Mouse (Mus musculus) lung, embryonic 14.5 days (tissue): ENCODE measurements at regions not wholly inside any gene's neighbourhood (a gene's known extent, or its start where the extent isn't known, plus 50 kb on each side); places are given as distances from the start of the nearest gene placed in this dataset.

Experiments
- ATAC-seq: fragments of 200-750 bp; cut with Nextera tagmentation; 2 replicates; pipeline ENCODE4 v1.8.0; 2017; ENCODE audit warnings: mild to moderate bottlenecking, moderate TSS enrichment, moderate library complexity; ENCODE audit not compliant: insufficient read depth
- DNase-seq: peaks from one replicate; pipeline ENCODE4 v3.0.0-alpha.2; 2015
- H3K27ac ChIP-seq: fragments of 300-500 bp; sonication (generic); 2 replicates; pipeline ENCODE4 v1.5.1; 2014; ENCODE audit warnings: low read depth, mild to moderate bottlenecking, moderate library complexity
- H3K27me3 ChIP-seq: fragments of 300-500 bp; sonication (generic); 2 replicates; pipeline ENCODE4 v1.6.1; 2014; ENCODE audit warnings: low read length, control low read depth; ENCODE audit not compliant: insufficient read depth
- H3K36me3 ChIP-seq: fragments of 300-500 bp; sonication (generic); 2 replicates; pipeline ENCODE4 v1.6.1; 2014; ENCODE audit warnings: control low read depth; ENCODE audit not compliant: insufficient read depth
- H3K4me1 ChIP-seq: fragments of 300-500 bp; sonication (generic); 2 replicates; pipeline ENCODE4 v1.6.1; 2014; ENCODE audit warnings: antibody characterized with exemption, control low read depth; ENCODE audit not compliant: insufficient read depth
- H3K4me2 ChIP-seq: fragments of 300-500 bp; sonication (generic); 2 replicates; pipeline ENCODE4 v1.6.1; 2014; ENCODE audit warnings: mild to moderate bottlenecking
- H3K4me3 ChIP-seq: fragments of 300-500 bp; sonication (generic); 2 replicates; pipeline ENCODE4 v1.5.1; 2014; ENCODE audit warnings: low read depth, low read length
- H3K9ac ChIP-seq: fragments of 300-500 bp; sonication (generic); 2 replicates; pipeline ENCODE4 v1.6.1; 2014
- H3K9me3 ChIP-seq: fragments of 300-500 bp; sonication (generic); 2 replicates; pipeline ENCODE4 v1.6.1; 2016; ENCODE audit warnings: low read depth, low read length, control low read depth
- CTCF ChIP-seq: IDR thresholded peaks from 2 replicates; pipeline ENCODE4 v1.5.1; 2016; ENCODE audit warnings: antibody characterized with exemption, low read depth
- WGBS: fragments of 180-500 bp; shearing (Covaris S2); extraction: QIAGEN DNeasy Blood & Tissue Kit; methylation state at CpG from one replicate; pipeline ENCODE4 v1.1.7; 2014; 5-methylcytosine and 5-hydroxymethylcytosine counted together

- Histone ChIP-seq H3K27ac (no peak overlapping the region), H3K4me2 (no peak overlapping the region), H3K9ac (no peak overlapping the region), H3K4me1 (peaks cover 10% of the 10 kb centered on the region), H3K27me3 (no peaks in the 10 kb centered on the region), H3K4me3 (no peak overlapping the region), H3K36me3 (no peaks in the 10 kb centered on the region), H3K9me3 (no peaks in the 10 kb centered on the region)
- no peak for ATAC-seq
- peak; percentile 34 for DNase-seq
- WGBS = 71% methylated on average over 13 of the region's 13 CpGs
- TF ChIP-seq CTCF = no peak
Observed at GRCm38 (mm10) chr13:110540543-110541265, 145.9 kb downstream of the Plk2 start.

GRCm38 (mm10) chr13:110541288-110542148, 146.7 kb downstream of the Plk2 start:
- H3K27me3 ChIP-seq = no peaks in the 10 kb centered on the region
- DNase-seq (peak; percentile 47), ATAC-seq (peak; percentile 41; the same call in 1 of the 2 replicates)
- no peak overlapping the region for H3K4me3 ChIP-seq
- no peak overlapping the region for H3K4me2 ChIP-seq
- TF ChIP-seq CTCF = no peak
- H3K27ac ChIP-seq = no peak overlapping the region
- H3K36me3 ChIP-seq = no peaks in the 10 kb centered on the region
- no peaks in the 10 kb centered on the region for H3K9me3 ChIP-seq
- WGBS = 57% methylated on average over 5 of the region's 5 CpGs
- H3K9ac ChIP-seq = no peak overlapping the region
- H3K4me1 ChIP-seq = peaks cover 10% of the 10 kb centered on the region

GRCm38 (mm10) chr13:110542303-110543065, 147.6 kb downstream of the Plk2 start:
- no peak overlapping the region for H3K27ac ChIP-seq
- no peak for ATAC-seq
- H3K4me1 ChIP-seq = peaks cover 10% of the 10 kb centered on the region
- no peaks in the 10 kb centered on the region for H3K36me3 ChIP-seq
- 88% methylated on average over 5 of the region's 5 CpGs for WGBS
- TF ChIP-seq CTCF = no peak
- no peaks in the 10 kb centered on the region for H3K27me3 ChIP-seq
- no peaks in the 10 kb centered on the region for H3K9me3 ChIP-seq
- no peak overlapping the region for H3K9ac ChIP-seq
- DNase-seq = no peak
- H3K4me3 ChIP-seq = no peak overlapping the region
- H3K4me2 ChIP-seq = no peak overlapping the region

- Histone ChIP-seq H3K27ac (no peak overlapping the region), H3K4me1 (no peaks in the 10 kb centered on the region), H3K9ac (no peak overlapping the region), H3K36me3 (no peaks in the 10 kb centered on the region), H3K27me3 (no peaks in the 10 kb centered on the region), H3K4me3 (no peak overlapping the region), H3K4me2 (no peak overlapping the region), H3K9me3 (no peaks in the 10 kb centered on the region)
- TF ChIP-seq CTCF = no peak
- no peak for ATAC-seq
- DNase-seq = peak; percentile 41
- 31% methylated on average over 6 of the region's 6 CpGs for WGBS
Observed at GRCm38 (mm10) chr13:110545454-110545853, 150.6 kb downstream of the Plk2 start.

- Histone ChIP-seq H3K27me3 (no peaks in the 10 kb centered on the region), H3K9me3 (no peaks in the 10 kb centered on the region), H3K4me1 (0 out of 2 replicates have a peak, but pooled peaks cover 5% of the 10 kb centered on the region), H3K27ac (0 out of 2 replicates have a peak overlapping the region, but pooled peaks have one; percentile 22), H3K4me3 (no peak overlapping the region), H3K36me3 (no peaks in the 10 kb centered on the region), H3K9ac (no peak overlapping the region), H3K4me2 (no peak overlapping the region)
- no peak for TF ChIP-seq CTCF
- ATAC-seq = no peak
- 70% methylated on average over 7 of the region's 7 CpGs for WGBS
- peak; percentile 58 for DNase-seq
Observed at GRCm38 (mm10) chr13:110555529-110556319, 160.9 kb downstream of the Plk2 start.

GRCm38 (mm10) chr13:110556355-110557095, 161.7 kb downstream of the Plk2 start:
- no peaks in the 10 kb centered on the region for H3K9me3 ChIP-seq
- 59% methylated on average over 9 of the region's 9 CpGs for whole genome bisulfite sequencing
- no peak for DNase-seq

More at GRCm38 (mm10) chr13:110556355-110557095, 161.7 kb downstream of the Plk2 start:
- Histone ChIP-seq H3K4me1 (0 out of 2 replicates have a peak, but pooled peaks cover 5% of the 10 kb centered on the region), H3K27ac (no peak overlapping the region), H3K4me3 (no peak overlapping the region), H3K4me2 (no peak overlapping the region), H3K9ac (no peak overlapping the region), H3K36me3 (no peaks in the 10 kb centered on the region), H3K27me3 (no peaks in the 10 kb centered on the region)
- TF ChIP-seq CTCF = no peak
- ATAC-seq = no peak
